Comparison of ENCODE assay signal across 19 mouse cellular contexts in genomic region chr2:120024337-120024736, GRCm38 (mm10). TPM values are rescaled to one million over a fixed set of nuclear protein-coding genes. Genes with fewer than 3 reads are reported as not detected.
DNase-seq lines count a peak whose midpoint lies in the region; ATAC-seq and TF ChIP-seq lines count a peak whose summit lies in the region.
"Had no signal": no experiment of that assay in that cellular context is flagged by ENCODE, and none has a peak within 500 bp of the region (broad histone marks: within the 10 kb centered on the region; RNA-seq: fewer than 3 reads in every experiment).

No protein-coding gene starts in this region.

- no peaks in the 10 kb centered on the region for H3K27me3 ChIP-seq in heart, adult 2 months (ENCODE audit: control insufficient read depth, insufficient read depth, low read length)
- no peaks in the 10 kb centered on the region for H3K27me3 ChIP-seq in heart, postnatal 0 days (ENCODE audit: control insufficient read depth, insufficient read depth, low read length)
- no peaks in the 10 kb centered on the region for H3K27me3 ChIP-seq in hindbrain, embryonic 11.5 days (ENCODE audit: control insufficient read depth, insufficient read depth, low read length)
- H3K27me3 ChIP-seq: embryonic facial prominence, embryonic 12.5 days; kidney, embryonic 15.5 days; limb, embryonic 15.5 days; neural tube, embryonic 12.5 days had no signal

- TF ChIP-seq CTCF in heart, adult 2 months (IDR thresholded peaks at IDR 0.05): no peak
- no peak for TF ChIP-seq CTCF in heart, postnatal 0 days (IDR thresholded peaks at IDR 0.05; ENCODE audit: low read depth)

- DNase-seq in ovary, adult 18-20 months (ENCODE audit: low spot score): peak; percentile 87
- no peak for DNase-seq in ovary, postnatal 10 days (ENCODE audit: low spot score)
- peak; percentile 61 to 68 for DNase-seq in heart, adult 2 months
- peak; percentile 70 for DNase-seq in heart, postnatal 0 days (ENCODE audit: low spot score)
- DNase-seq in testis, postnatal 14 days (ENCODE audit: low spot score): peak; percentile 81
- DNase-seq in lung, postnatal 25 days (ENCODE audit: low spot score): no peak
- DNase-seq in gastrocnemius, adult 18-20 months (ENCODE audit: low spot score): no peak
- no peak for DNase-seq in hindbrain, embryonic 11.5 days (ENCODE audit: low spot score)
- DNase-seq: cerebellum, postnatal 36 days; liver, postnatal 0 days; retina, postnatal 1 day; thymus, postnatal 14 days had no signal

- 60% methylated on average over 5 of the region's 5 CpGs for WGBS in heart, adult 2 months
- 42% methylated on average over 5 of the region's 5 CpGs for WGBS in heart, postnatal 0 days
- 89% methylated on average over 5 of the region's 5 CpGs for WGBS in hindbrain, embryonic 11.5 days

- ATAC-seq in heart, postnatal 0 days (ENCODE audit: insufficient read depth, low read depth): peak; percentile 72
- no peak for ATAC-seq in hindbrain, embryonic 11.5 days (ENCODE audit: low FRiP score)
- ATAC-seq: hindbrain, postnatal 0 days; liver, postnatal 0 days; midbrain, embryonic 16.5 days had no signal

- H3K36me3 ChIP-seq in heart, adult 2 months (ENCODE audit: control insufficient read depth, insufficient read depth, low read length): no peaks in the 10 kb centered on the region
- H3K36me3 ChIP-seq in heart, postnatal 0 days (replicated peaks; ENCODE audit: control insufficient read depth, insufficient read depth, low read length): peaks cover 43% of the 10 kb centered on the region
- peaks cover 6% of the 10 kb centered on the region; the same call in 1 of the 2 replicates for H3K36me3 ChIP-seq in hindbrain, embryonic 11.5 days (ENCODE audit: control insufficient read depth, insufficient read depth, low read length)

- H3K4me3 ChIP-seq in heart, adult 2 months: no peak overlapping the region
- H3K4me3 ChIP-seq in heart, postnatal 0 days (ENCODE audit: low read depth, low read length): no peak overlapping the region
- no peak overlapping the region for H3K4me3 ChIP-seq in hindbrain, embryonic 11.5 days (ENCODE audit: low read depth, low read length)
- H3K4me3 ChIP-seq: embryonic facial prominence, embryonic 12.5 days; kidney, embryonic 15.5 days; limb, embryonic 15.5 days; neural tube, embryonic 12.5 days had no signal

- peak overlapping the region; percentile 61 for H3K27ac ChIP-seq in heart, adult 2 months
- peak overlapping the region; percentile 91 for H3K27ac ChIP-seq in heart, postnatal 0 days (ENCODE audit: low read depth)
- H3K27ac ChIP-seq in hindbrain, embryonic 11.5 days (ENCODE audit: low read depth, low read length): no peak overlapping the region
- H3K27ac ChIP-seq: embryonic facial prominence, embryonic 12.5 days; hindbrain, postnatal 0 days; kidney, embryonic 15.5 days; limb, embryonic 15.5 days; neural tube, embryonic 12.5 days had no signal

- H3K4me1 ChIP-seq in heart, adult 2 months (ENCODE audit: control insufficient read depth, insufficient read depth, low read length): peaks cover 2% of the 10 kb centered on the region
- peaks cover 20% of the 10 kb centered on the region for H3K4me1 ChIP-seq in heart, postnatal 0 days (ENCODE audit: control insufficient read depth, insufficient read depth)
- peaks cover 6% of the 10 kb centered on the region for H3K4me1 ChIP-seq in hindbrain, embryonic 11.5 days (replicated peaks; ENCODE audit: control insufficient read depth, insufficient read depth, low read length)

- no peak overlapping the region for H3K9ac ChIP-seq in heart, adult 2 months (ENCODE audit: low read depth, low read length)
- H3K9ac ChIP-seq in heart, postnatal 0 days (replicated peaks; ENCODE audit: low read depth, low read length): no peak overlapping the region
- H3K9ac ChIP-seq in hindbrain, embryonic 11.5 days (ENCODE audit: low read depth, low read length): no peak overlapping the region
- H3K9ac ChIP-seq: embryonic facial prominence, embryonic 12.5 days; kidney, embryonic 15.5 days; limb, embryonic 15.5 days; liver, postnatal 0 days; neural tube, embryonic 12.5 days had no signal

- H3K4me2 ChIP-seq in heart, postnatal 0 days (ENCODE audit: low read depth, low read length): no peak overlapping the region
- H3K4me2 ChIP-seq in hindbrain, embryonic 11.5 days (replicated peaks; ENCODE audit: low read depth, low read length): no peak overlapping the region
- H3K4me2 ChIP-seq: embryonic facial prominence, embryonic 12.5 days; kidney, embryonic 15.5 days; limb, embryonic 15.5 days; neural tube, embryonic 12.5 days had no signal

- intact Hi-C loops in heart, adult 2 months (cut with DNase I): no loop called here

- no peaks in the 10 kb centered on the region for H3K9me3 ChIP-seq in heart, postnatal 0 days (replicated peaks; ENCODE audit: control insufficient read depth, low read length)
- H3K9me3 ChIP-seq in hindbrain, embryonic 11.5 days (ENCODE audit: control insufficient read depth, low read length): no peaks in the 10 kb centered on the region
- H3K9me3 ChIP-seq: embryonic facial prominence, embryonic 12.5 days; G1E; kidney, embryonic 15.5 days; limb, embryonic 15.5 days; neural tube, embryonic 12.5 days had no signal

- TF ChIP-seq POLR2A in heart, adult 2 months (IDR thresholded peaks at IDR 0.05; ENCODE audit: insufficient read depth, low read depth, low read length): no peak

- 0 out of 2 replicates have a peak, but pooled peaks have one; percentile 18 for TF ChIP-seq EP300 in heart, adult 2 months (IDR thresholded peaks at IDR 0.05; ENCODE audit: insufficient read depth, low read depth, low read length)
- TF ChIP-seq EP300 in heart, postnatal 0 days (IDR thresholded peaks at IDR 0.05; ENCODE audit: low read depth): no peak

- no peaks in the 10 kb centered on the region for H3K79me2 ChIP-seq in heart, adult 2 months (replicated peaks; ENCODE audit: control insufficient read depth, insufficient read depth, low read length)

RNA-seq across cellular contexts. Expression of gene Jmjd7, which starts 2.9 kb away (rescaled TPM):
- total RNA-seq in heart, adult 2 months (2021): 1 to 10 TPM; 6.3 to 7.4 TPM
- 6.4 and 14.6 TPM in 2 replicates for polyA plus RNA-seq in heart, adult 2 months (2012; rRNA removed)
- 8.5 and 14.1 TPM in 2 replicates for total RNA-seq in heart, postnatal 0 days (2014; rRNA removed; ENCODE audit: low replicate concordance)
- polyA plus RNA-seq in heart, postnatal 0 days (2015; fragmentation: Nextera tagmentation; extraction: Ambion mirVana): 18.0 and 20.3 TPM in 2 replicates
- 1 to 10 TPM; 2.4 to 3.0 TPM for total RNA-seq in gastrocnemius, adult 18-20 months (2021)
- polyA plus RNA-seq in hindbrain, embryonic 11.5 days (2014; fragmentation: Nextera tagmentation; extraction: Ambion mirVana): 22.2 and 25.4 TPM in 2 replicates

RNA-seq across cellular contexts. Expression of gene Gm28042, which starts 3.0 kb away (rescaled TPM):
- total RNA-seq in heart, adult 2 months (2021): under 1 TPM; 0.55 to 0.77 TPM
- 2.2 and 6.2 TPM in 2 replicates for polyA plus RNA-seq in heart, adult 2 months (2012; rRNA removed)
- total RNA-seq in heart, postnatal 0 days (2014; rRNA removed; ENCODE audit: low replicate concordance): 0.12 and 18.7 TPM in 2 replicates
- 0.74 and 1.4 TPM in 2 replicates for polyA plus RNA-seq in heart, postnatal 0 days (2015; fragmentation: Nextera tagmentation; extraction: Ambion mirVana)
- under 1 TPM; 0.41 to 0.52 TPM for total RNA-seq in gastrocnemius, adult 18-20 months (2021)
- 3.1 and 5.3 TPM in 2 replicates for polyA plus RNA-seq in hindbrain, embryonic 11.5 days (2014; fragmentation: Nextera tagmentation; extraction: Ambion mirVana)

RNA-seq across cellular contexts. Expression of gene Pla2g4b, which starts 8.9 kb away (rescaled TPM):
- total RNA-seq in heart, adult 2 months (2021): 1 to 10 TPM; 1.6 to 1.9 TPM
- 3.3 and 4.1 TPM in 2 replicates for polyA plus RNA-seq in heart, adult 2 months (2012; rRNA removed)
- 8.0 TPM in 1 of 2 replicates, not detected in the other for total RNA-seq in heart, postnatal 0 days (2014; rRNA removed; ENCODE audit: low replicate concordance)
- 0.20 and 0.37 TPM in 2 replicates for polyA plus RNA-seq in heart, postnatal 0 days (2015; fragmentation: Nextera tagmentation; extraction: Ambion mirVana)
- 1 to 10 TPM in 1 of 2 experiments, under 1 TPM in 1; 0.45 to 1.2 TPM for total RNA-seq in gastrocnemius, adult 18-20 months (2021)
- 1.6 and 2.5 TPM in 2 replicates for polyA plus RNA-seq in hindbrain, embryonic 11.5 days (2014; fragmentation: Nextera tagmentation; extraction: Ambion mirVana)

RNA-seq across cellular contexts. Expression of gene Mapkbp1, which starts 51.8 kb away (rescaled TPM):
- 1 to 10 TPM; 7.7 to 8.0 TPM for total RNA-seq in heart, adult 2 months (2021)
- polyA plus RNA-seq in heart, adult 2 months (2012; rRNA removed): 8.1 and 11.0 TPM in 2 replicates
- total RNA-seq in heart, postnatal 0 days (2014; rRNA removed; ENCODE audit: low replicate concordance): 7.6 and 18.7 TPM in 2 replicates
- 1.1 TPM in 2 replicates for polyA plus RNA-seq in heart, postnatal 0 days (2015; fragmentation: Nextera tagmentation; extraction: Ambion mirVana)
- 1 to 10 TPM; 6.0 to 6.2 TPM for total RNA-seq in gastrocnemius, adult 18-20 months (2021)
- polyA plus RNA-seq in hindbrain, embryonic 11.5 days (2014; fragmentation: Nextera tagmentation; extraction: Ambion mirVana): 3.2 and 4.4 TPM in 2 replicates

Comparison
In these comparisons a context has a peak if more than half of its experiments do, and no peak if none do; other contexts are left out.
1. DNase-seq: peak in ovary, adult 18-20 months (single experiment), heart, adult 2 months (2 of 2), heart, postnatal 0 days (single experiment) and testis, postnatal 14 days (single experiment); none in ovary, postnatal 10 days (single experiment), lung, postnatal 25 days (single experiment), gastrocnemius, adult 18-20 months (single experiment) and hindbrain, embryonic 11.5 days (single experiment).